Mouse (Mus musculus): ENCODE data around the gene Dync1i1. TPM values are rescaled to one million over a fixed set of nuclear protein-coding genes. Genes with fewer than 3 reads are reported as not detected.

Gene Dync1i1
- total and polyA plus RNA-seq, 2 experiments from 2014 or later: 0.96 to 2.2 TPM

- no peak overlapping the region for H3K9ac ChIP-seq (replicated peaks; ENCODE audit: low read depth, low read length)
- no peaks in the 10 kb centered on the region for H3K9me3 ChIP-seq (replicated peaks; ENCODE audit: control insufficient read depth, low read length)
- ATAC-seq (ENCODE audit: insufficient read depth, low read depth) (no peak), DNase-seq (ENCODE audit: low spot score) (no peak)
- H3K4me1 ChIP-seq (ENCODE audit: control insufficient read depth, insufficient read depth): peaks cover 18% of the 10 kb centered on the region
- H3K36me3 ChIP-seq (replicated peaks; ENCODE audit: control insufficient read depth, insufficient read depth, low read length): no peaks in the 10 kb centered on the region
- TF ChIP-seq EP300 (IDR thresholded peaks at IDR 0.05; ENCODE audit: low read depth): no peak
- no peak for TF ChIP-seq CTCF (IDR thresholded peaks at IDR 0.05; ENCODE audit: low read depth)
- 54% methylated on average over 7 of the region's 7 CpGs for WGBS
- no peak overlapping the region for H3K4me3 ChIP-seq (ENCODE audit: low read depth, low read length)
- no peaks in the 10 kb centered on the region for H3K27me3 ChIP-seq (ENCODE audit: control insufficient read depth, insufficient read depth, low read length)
- no peak overlapping the region for H3K27ac ChIP-seq (ENCODE audit: low read depth)
- H3K4me2 ChIP-seq (ENCODE audit: low read depth, low read length): no peak overlapping the region
Measured at GRCm38 (mm10) chr6:6071038-6071437, 345.6 kb downstream of the Dync1i1 start.

GRCm38 (mm10) chr6:6075940-6076447 is 350.6 kb downstream of the Dync1i1 start:
- ATAC-seq (ENCODE audit: insufficient read depth, low read depth) (no peak), DNase-seq (ENCODE audit: low spot score) (no peak)
- no peak overlapping the region for H3K9ac ChIP-seq (replicated peaks; ENCODE audit: low read depth, low read length)
- 0 out of 2 replicates have a peak, but pooled peaks cover 7% of the 10 kb centered on the region for H3K36me3 ChIP-seq (replicated peaks; ENCODE audit: control insufficient read depth, insufficient read depth, low read length)
- H3K9me3 ChIP-seq (replicated peaks; ENCODE audit: control insufficient read depth, low read length): no peaks in the 10 kb centered on the region
- H3K4me2 ChIP-seq (ENCODE audit: low read depth, low read length): no peak overlapping the region
- WGBS: 80% methylated on average over 7 of the region's 7 CpGs
- TF ChIP-seq CTCF (IDR thresholded peaks at IDR 0.05; ENCODE audit: low read depth) (no peak), EP300 (IDR thresholded peaks at IDR 0.05; ENCODE audit: low read depth) (no peak)
- H3K27ac ChIP-seq (ENCODE audit: low read depth): no peak overlapping the region
- no peaks in the 10 kb centered on the region for H3K4me1 ChIP-seq (ENCODE audit: control insufficient read depth, insufficient read depth)
- no peaks in the 10 kb centered on the region for H3K27me3 ChIP-seq (ENCODE audit: control insufficient read depth, insufficient read depth, low read length)
- H3K4me3 ChIP-seq (ENCODE audit: low read depth, low read length): no peak overlapping the region

GRCm38 (mm10) chr6:6077234-6077633 is 351.8 kb downstream of the Dync1i1 start:
- DNase-seq (ENCODE audit: low spot score) (no peak), ATAC-seq (ENCODE audit: insufficient read depth, low read depth) (no peak)
- 0 out of 2 replicates have a peak, but pooled peaks cover 7% of the 10 kb centered on the region for H3K36me3 ChIP-seq (replicated peaks; ENCODE audit: control insufficient read depth, insufficient read depth, low read length)
- no peaks in the 10 kb centered on the region for H3K9me3 ChIP-seq (replicated peaks; ENCODE audit: control insufficient read depth, low read length)
- no peak overlapping the region for H3K27ac ChIP-seq (ENCODE audit: low read depth)
- H3K4me1 ChIP-seq (ENCODE audit: control insufficient read depth, insufficient read depth): no peaks in the 10 kb centered on the region
- no peaks in the 10 kb centered on the region for H3K27me3 ChIP-seq (ENCODE audit: control insufficient read depth, insufficient read depth, low read length)
- H3K4me3 ChIP-seq (ENCODE audit: low read depth, low read length): no peak overlapping the region
- WGBS: 70% methylated on average over 4 of the region's 4 CpGs
- H3K4me2 ChIP-seq (ENCODE audit: low read depth, low read length): no peak overlapping the region
- no peak for TF ChIP-seq CTCF (IDR thresholded peaks at IDR 0.05; ENCODE audit: low read depth)
- no peak for TF ChIP-seq EP300 (IDR thresholded peaks at IDR 0.05; ENCODE audit: low read depth)
- no peak overlapping the region for H3K9ac ChIP-seq (replicated peaks; ENCODE audit: low read depth, low read length)

Other genes starting within 250 kb of the Dync1i1 start
- 75.5 and 77.6 TPM in 2 replicates for gene Pdk4, start 229.3 kb upstream of the Dync1i1 start, total RNA-seq (2014; rRNA removed; ENCODE audit: low replicate concordance)
- gene Pdk4, start 229.3 kb upstream of the Dync1i1 start, polyA plus RNA-seq (2015; fragmentation: Nextera tagmentation; extraction: Ambion mirVana): 71.1 and 129 TPM in 2 replicates

Data from heart, postnatal 0 days (tissue).